Mouse (Mus musculus) spleen, postnatal 36 days (tissue): ENCODE measurements around the gene Slc45a3.
A peak's percentile ranks its signal among the peaks of the same experiment; 100 is the strongest.

Source experiments
- DNase-seq, 2 experiments: peaks; one replicate each; pipeline ENCODE4 v3.0.0; 2022; ENCODE audit warnings: low spot score in 2 of 2, mixed read lengths in 1 of 2

The Slc45a3 gene

GRCm38 (mm10) chr1:131964580-131964979 lies 1.8 kb downstream of the Slc45a3 start:
- no peak for DNase-seq

GRCm38 (mm10) chr1:131965818-131966217 lies 3.1 kb downstream of the Slc45a3 start:
- DNase-seq = no peak

- DNase-seq = no peak
These were observed 4.6 kb downstream of the Slc45a3 start for GRCm38 (mm10) chr1:131967336-131967735.

- DNase-seq = no peak
These were observed 5.8 kb downstream of the Slc45a3 start for GRCm38 (mm10) chr1:131968556-131968955.

GRCm38 (mm10) chr1:131968983-131969382 lies 6.2 kb downstream of the Slc45a3 start:
- no peak for DNase-seq

- DNase-seq = no peak
These were observed 7.1 kb downstream of the Slc45a3 start for GRCm38 (mm10) chr1:131969825-131970224.

GRCm38 (mm10) chr1:131970322-131970660 lies 7.5 kb downstream of the Slc45a3 start:
- no peak for DNase-seq

GRCm38 (mm10) chr1:131970661-131971520 lies 8.1 kb downstream of the Slc45a3 start:
- no peak for DNase-seq

GRCm38 (mm10) chr1:131971771-131972497 lies 9.2 kb downstream of the Slc45a3 start:
- no peak for DNase-seq

GRCm38 (mm10) chr1:131972498-131973334 lies 9.9 kb downstream of the Slc45a3 start:
- no peak for DNase-seq

GRCm38 (mm10) chr1:131973991-131974390 lies 11.2 kb downstream of the Slc45a3 start:
- DNase-seq = no peak

GRCm38 (mm10) chr1:131976886-131977285 lies 14.1 kb downstream of the Slc45a3 start:
- DNase-seq = no peak

- no peak for DNase-seq
These were observed 17.7 kb downstream of the Slc45a3 start for GRCm38 (mm10) chr1:131980471-131980870.

GRCm38 (mm10) chr1:131981378-131982013 lies 18.7 kb downstream of the Slc45a3 start:
- peak; percentile 50 to 57 for DNase-seq

GRCm38 (mm10) chr1:131982907-131983306 lies 20.1 kb downstream of the Slc45a3 start:
- DNase-seq = peak; percentile 65 to 66

GRCm38 (mm10) chr1:131983806-131984205 lies 21.0 kb downstream of the Slc45a3 start:
- DNase-seq = no peak

- DNase-seq = no peak
These were observed 24.7 kb downstream of the Slc45a3 start for GRCm38 (mm10) chr1:131987432-131987831.

GRCm38 (mm10) chr1:131989476-131989875 lies 26.7 kb downstream of the Slc45a3 start:
- no peak for DNase-seq

GRCm38 (mm10) chr1:131990083-131990760 lies 27.5 kb downstream of the Slc45a3 start:
- DNase-seq = no peak

- DNase-seq = no peak
These were observed 29.8 kb downstream of the Slc45a3 start for GRCm38 (mm10) chr1:131992561-131993001.
